Mouse (Mus musculus): ENCODE results near the gene Fermt2. TPM values are rescaled to one million over a fixed set of nuclear protein-coding genes. Genes with fewer than 3 reads are reported as not detected.

The Fermt2 gene
- polyA plus RNA-seq, 1 experiment = 127 TPM

DNA sequence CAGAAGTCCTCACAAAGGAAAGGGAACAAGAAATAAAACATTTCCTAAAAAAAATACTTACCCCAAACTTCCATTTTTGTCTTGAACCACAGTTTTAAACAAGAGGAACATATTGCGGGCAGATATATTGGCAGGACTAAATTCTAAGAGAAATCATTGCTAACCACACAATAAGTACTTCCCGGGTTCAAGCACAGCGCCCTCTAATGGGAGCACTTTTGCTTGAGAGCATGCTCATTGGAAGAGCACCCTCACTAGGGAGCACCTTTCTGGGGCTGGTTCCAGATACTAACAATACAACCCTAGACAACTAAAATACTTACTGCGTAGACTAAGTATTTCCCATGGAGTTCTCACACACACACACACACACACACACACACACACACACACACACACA, 22.5 kb upstream of the Fermt2 start:
- no peak for DNase-seq
- H3K4me3 ChIP-seq (replicated peaks; ENCODE audit: extremely low read depth, low read depth, low read length) = no peak overlapping the region
- WGBS = 82% methylated on average over 4 of the region's 4 CpGs
- H3K4me1 ChIP-seq (ENCODE audit: control insufficient read depth, insufficient read depth, low read length) = no peaks in the 10 kb centered on the region
- no peak for TF ChIP-seq CTCF (IDR thresholded peaks at IDR 0.05; ENCODE audit: insufficient read depth, low read length)
- no peak for TF ChIP-seq POLR2A (IDR thresholded peaks at IDR 0.05; ENCODE audit: borderline replicate concordance, extremely low read depth, low read depth, low read length)

GRCm38 (mm10) chr14:45551121-45551768, 21.3 kb upstream of the Fermt2 start:
- WGBS = 56% methylated on average over 17 of the region's 17 CpGs
- no peak for DNase-seq
- no peaks in the 10 kb centered on the region for H3K4me1 ChIP-seq (ENCODE audit: control insufficient read depth, insufficient read depth, low read length)
- TF ChIP-seq POLR2A (IDR thresholded peaks at IDR 0.05; ENCODE audit: borderline replicate concordance, extremely low read depth, low read depth, low read length) (no peak), CTCF (IDR thresholded peaks at IDR 0.05; ENCODE audit: insufficient read depth, low read length) (no peak)
- no peak overlapping the region for H3K4me3 ChIP-seq (replicated peaks; ENCODE audit: extremely low read depth, low read depth, low read length)

GRCm38 (mm10) chr14:45550010-45550647, 20.2 kb upstream of the Fermt2 start:
- Histone ChIP-seq H3K4me3 (replicated peaks; ENCODE audit: extremely low read depth, low read depth, low read length) (no peak overlapping the region), H3K4me1 (ENCODE audit: control insufficient read depth, insufficient read depth, low read length) (no peaks in the 10 kb centered on the region)
- WGBS = 47% methylated on average over 13 of the region's 13 CpGs
- TF ChIP-seq CTCF (IDR thresholded peaks at IDR 0.05; ENCODE audit: insufficient read depth, low read length) = no peak
- no peak for TF ChIP-seq POLR2A (IDR thresholded peaks at IDR 0.05; ENCODE audit: borderline replicate concordance, extremely low read depth, low read depth, low read length)
- no peak for DNase-seq

GRCm38 (mm10) chr14:45548118-45548517, 18.2 kb upstream of the Fermt2 start:
- no peak for DNase-seq
- 68% methylated on average over 3 of the region's 3 CpGs for WGBS
- Histone ChIP-seq H3K4me1 (ENCODE audit: control insufficient read depth, insufficient read depth, low read length) (no peaks in the 10 kb centered on the region), H3K4me3 (replicated peaks; ENCODE audit: extremely low read depth, low read depth, low read length) (no peak overlapping the region)
- TF ChIP-seq CTCF (IDR thresholded peaks at IDR 0.05; ENCODE audit: insufficient read depth, low read length) (peak; percentile 39), POLR2A (IDR thresholded peaks at IDR 0.05; ENCODE audit: borderline replicate concordance, extremely low read depth, low read depth, low read length) (no peak)

DNA sequence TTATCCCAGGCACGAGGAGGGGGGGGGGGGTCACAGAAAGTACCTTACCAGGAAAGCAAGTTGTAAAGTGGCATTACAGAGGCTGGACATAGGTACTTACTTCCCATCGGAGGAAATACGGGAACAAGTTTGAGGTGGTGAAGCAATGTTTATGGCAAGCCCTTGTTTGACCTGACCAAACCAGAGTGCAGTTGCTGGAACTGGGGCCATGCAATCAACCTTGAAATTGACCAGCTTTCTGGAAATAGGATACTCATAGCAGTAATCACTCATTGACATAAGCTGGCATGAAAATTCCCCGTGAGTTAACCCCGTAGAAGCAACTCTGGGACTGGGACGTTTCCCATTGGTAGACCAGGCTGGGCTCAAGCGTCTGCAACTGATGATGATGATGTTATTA, 15.0 kb upstream of the Fermt2 start:
- TF ChIP-seq CTCF (IDR thresholded peaks at IDR 0.05; ENCODE audit: insufficient read depth, low read length) (no peak), POLR2A (IDR thresholded peaks at IDR 0.05; ENCODE audit: borderline replicate concordance, extremely low read depth, low read depth, low read length) (no peak)
- WGBS = 71% methylated on average over 7 of the region's 7 CpGs
- Histone ChIP-seq H3K4me3 (replicated peaks; ENCODE audit: extremely low read depth, low read depth, low read length) (no peak overlapping the region), H3K4me1 (ENCODE audit: control insufficient read depth, insufficient read depth, low read length) (peaks cover 3% of the 10 kb centered on the region; the same call in 1 of the 2 replicates)
- no peak for DNase-seq

DNA sequence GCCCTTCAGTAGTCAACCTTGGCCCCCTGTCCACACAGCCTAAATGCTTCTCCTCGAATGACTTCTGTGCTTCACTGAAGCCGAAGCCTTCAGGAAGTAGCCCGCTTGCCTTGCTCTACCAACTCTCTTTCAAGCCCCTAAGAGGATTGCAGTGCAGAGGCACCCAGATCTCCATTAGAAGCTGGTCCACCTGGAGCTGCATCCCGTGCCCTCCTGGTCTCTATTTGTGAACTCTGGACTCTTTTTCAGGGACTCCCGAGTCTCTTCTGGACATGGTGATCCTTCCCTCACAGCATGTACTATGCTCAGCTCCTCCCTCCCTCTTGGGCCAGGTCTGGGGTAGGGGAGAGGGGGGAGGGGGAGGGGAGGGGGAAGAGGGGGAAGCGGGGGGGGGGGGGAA, 14.1 kb upstream of the Fermt2 start:
- TF ChIP-seq POLR2A (IDR thresholded peaks at IDR 0.05; ENCODE audit: borderline replicate concordance, extremely low read depth, low read depth, low read length) (no peak), CTCF (IDR thresholded peaks at IDR 0.05; ENCODE audit: insufficient read depth, low read length) (no peak)
- WGBS = 69% methylated on average over 5 of the region's 6 CpGs
- no peak for DNase-seq
- Histone ChIP-seq H3K4me1 (ENCODE audit: control insufficient read depth, insufficient read depth, low read length) (peaks cover 4% of the 10 kb centered on the region; the same call in 1 of the 2 replicates), H3K4me3 (replicated peaks; ENCODE audit: extremely low read depth, low read depth, low read length) (no peak overlapping the region)

DNA sequence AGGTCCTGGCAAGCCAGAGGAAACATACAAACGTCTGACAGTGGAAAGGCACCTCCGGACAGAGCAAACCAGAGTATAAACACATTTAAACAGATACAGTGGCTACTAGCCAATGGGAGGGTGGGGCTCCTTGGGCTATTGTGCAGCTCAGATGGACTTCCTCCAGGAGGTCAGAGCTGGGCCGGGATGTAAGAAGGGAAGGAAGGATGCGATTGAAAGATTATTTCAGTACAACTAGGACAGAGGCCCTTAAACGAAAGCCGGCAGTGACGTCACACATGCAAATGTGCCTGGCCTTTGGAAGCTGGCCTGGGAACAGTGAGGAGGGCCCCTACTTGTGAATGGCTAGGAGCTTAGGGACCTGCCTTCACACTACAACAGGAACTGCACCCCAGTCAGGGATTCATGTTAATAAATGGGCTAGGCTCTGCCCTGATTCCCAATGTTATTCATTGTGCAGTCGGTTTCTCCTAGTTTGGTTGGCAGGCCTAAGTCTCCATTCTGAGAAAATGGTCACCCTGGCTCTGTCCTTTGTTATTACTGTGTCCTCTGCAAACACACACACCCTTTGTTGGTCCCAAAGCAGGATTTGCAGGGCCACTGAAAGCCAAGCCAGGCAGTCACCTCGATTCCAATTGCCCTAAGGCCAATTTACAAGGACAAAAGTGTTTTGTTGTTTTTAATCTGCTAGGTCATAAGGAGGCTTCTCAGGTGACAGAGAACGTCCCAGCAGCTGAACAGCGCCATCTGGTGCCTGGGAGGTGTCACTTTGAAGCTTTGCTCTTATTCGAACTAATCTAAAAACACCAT, 9.9 kb upstream of the Fermt2 start:
- H3K4me3 ChIP-seq (replicated peaks; ENCODE audit: extremely low read depth, low read depth, low read length) = no peak overlapping the region

DNA sequence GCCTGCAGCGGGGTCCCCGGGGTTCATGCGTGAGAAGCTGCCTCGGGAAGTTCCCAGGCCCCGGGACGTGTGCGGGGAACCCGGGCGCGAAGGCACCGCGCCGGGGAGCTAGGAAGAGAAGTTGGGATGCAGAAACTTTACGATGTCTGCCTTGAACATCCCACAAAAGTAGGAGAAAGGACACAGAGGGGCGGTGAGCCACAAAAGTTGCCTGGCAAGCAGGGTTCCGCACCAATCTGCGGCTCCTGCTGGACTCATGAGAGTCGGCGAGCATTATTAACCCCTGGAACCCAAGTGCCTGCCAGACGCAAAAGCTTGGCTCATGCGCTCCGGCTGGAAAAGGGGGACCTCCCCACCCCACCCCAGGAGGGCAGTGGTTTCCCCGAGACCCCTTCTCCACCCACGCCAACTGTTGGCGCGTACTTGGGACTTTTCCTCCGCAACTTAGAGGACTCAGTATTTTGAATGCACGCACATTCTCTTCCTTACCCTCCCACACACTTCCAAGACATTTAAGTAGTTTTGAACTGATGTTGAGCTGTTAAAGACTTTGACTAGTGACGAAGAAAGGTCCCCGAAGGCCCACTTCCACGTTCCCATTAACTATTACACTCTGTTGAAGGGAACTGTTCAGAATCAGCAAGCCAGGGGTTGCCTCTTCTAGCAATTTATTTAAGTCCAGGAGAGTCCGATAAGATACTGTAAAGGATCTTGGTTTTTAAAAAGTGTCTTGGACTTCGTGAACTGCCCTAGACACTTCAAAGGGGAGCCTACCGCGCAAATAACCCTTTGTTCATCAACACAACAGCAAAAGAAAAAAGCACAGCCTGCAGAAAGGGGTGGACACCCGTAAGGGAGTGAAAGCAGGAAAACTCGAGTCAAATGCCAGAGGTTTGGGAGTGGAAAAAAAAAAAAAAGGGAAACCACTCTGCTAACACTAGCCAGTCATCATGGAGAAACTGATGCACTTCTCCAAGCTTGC, 737 bp upstream of the Fermt2 start:
- Histone ChIP-seq H3K4me3 (replicated peaks; ENCODE audit: extremely low read depth, low read depth, low read length) (peak overlapping the region; percentile 86), H3K4me1 (ENCODE audit: control insufficient read depth, insufficient read depth, low read length) (peaks cover 2% of the 10 kb centered on the region)
- WGBS = 2% methylated on average over 36 of the region's 37 CpGs
- DNase-seq = peak; percentile 80
- TF ChIP-seq CTCF (IDR thresholded peaks at IDR 0.05; ENCODE audit: insufficient read depth, low read length) (no peak), POLR2A (IDR thresholded peaks at IDR 0.05; ENCODE audit: borderline replicate concordance, extremely low read depth, low read depth, low read length) (peak; percentile 62; the same call in 1 of the 2 replicates)

More for the DNA sequence above, 9.9 kb upstream of the Fermt2 start:
- peaks cover 4% of the 10 kb centered on the region; the same call in 1 of the 2 replicates for H3K4me1 ChIP-seq (ENCODE audit: control insufficient read depth, insufficient read depth, low read length)
- 20% methylated on average over 12 of the region's 12 CpGs for WGBS
- TF ChIP-seq POLR2A (IDR thresholded peaks at IDR 0.05; ENCODE audit: borderline replicate concordance, extremely low read depth, low read depth, low read length) = peak; percentile 28; the same call in 1 of the 2 replicates
- TF ChIP-seq CTCF (IDR thresholded peaks at IDR 0.05; ENCODE audit: insufficient read depth, low read length) = peak; percentile 94
- peak; percentile 78 for DNase-seq

All from lung, adult 2 months (tissue).